Mouse (Mus musculus): Measurements from ENCODE around the gene Mapt. TPM values are rescaled to one million over a fixed set of nuclear protein-coding genes. Genes with fewer than 3 reads are reported as not detected.
"Not testable (repeated sequence)": the region's sequence is repeated elsewhere in the genome, so short reads cannot be mapped to it uniquely, and the experiment has no call there.

Mapt gene
- polyA plus RNA-seq, 2 experiments, result 0.17 to 0.43 TPM

GRCm38 (mm10) chr11:104206573-104206972 is 24.6 kb upstream of the Mapt start:
- DNase-seq (ENCODE audit: low read depth in 3 of 3, low spot score in 3 of 3), result no peak

GRCm38 (mm10) chr11:104209041-104209440 is 22.1 kb upstream of the Mapt start:
- no peak for ATAC-seq (ENCODE audit: insufficient read depth)
- Histone ChIP-seq H3K4me2 (ENCODE audit: low read depth) (no peak overlapping the region), H3K27me3 (ENCODE audit: control insufficient read depth, insufficient read depth, low read length) (no peaks in the 10 kb centered on the region), H3K27ac (no peak overlapping the region), H3K9ac (replicated peaks) (no peak overlapping the region), H3K9me3 (ENCODE audit: control insufficient read depth, low read length) (no peaks in the 10 kb centered on the region), H3K4me3 (ENCODE audit: insufficient read depth in 1 of 2, low read depth in 2 of 2, low read length in 2 of 2) (no peak overlapping the region), H3K36me3 (replicated peaks; ENCODE audit: control insufficient read depth, insufficient read depth, low read depth) (no peaks in the 10 kb centered on the region), H3K4me1 (replicated peaks; ENCODE audit: control insufficient read depth in 2 of 2, insufficient read depth in 2 of 2, low read length in 1 of 2) (no peaks in the 10 kb centered on the region)
- DNase-seq (ENCODE audit: low read depth in 3 of 3, low spot score in 3 of 3), result no peak
- 23% methylated on average over 3 of the region's 3 CpGs for WGBS (ENCODE audit: insufficient replicate concordance)
- TF ChIP-seq CTCF (IDR thresholded peaks at IDR 0.05; ENCODE audit: low read depth), result no peak
- no peak for TF ChIP-seq EP300 (IDR thresholded peaks at IDR 0.05; ENCODE audit: low read depth)

More at GRCm38 (mm10) chr11:104206573-104206972, 24.6 kb upstream of the Mapt start:
- Histone ChIP-seq H3K27ac (no peak overlapping the region), H3K9me3 (ENCODE audit: control insufficient read depth, low read length) (no peaks in the 10 kb centered on the region), H3K4me2 (ENCODE audit: low read depth) (no peak overlapping the region), H3K4me1 (replicated peaks; ENCODE audit: control insufficient read depth in 2 of 2, insufficient read depth in 2 of 2, low read length in 1 of 2) (no peaks in the 10 kb centered on the region), H3K4me3 (ENCODE audit: insufficient read depth in 1 of 2, low read depth in 2 of 2, low read length in 2 of 2) (no peak overlapping the region), H3K36me3 (replicated peaks; ENCODE audit: control insufficient read depth, insufficient read depth, low read depth) (no peaks in the 10 kb centered on the region), H3K27me3 (ENCODE audit: control insufficient read depth, insufficient read depth, low read length) (no peaks in the 10 kb centered on the region), H3K9ac (replicated peaks) (no peak overlapping the region)
- WGBS (ENCODE audit: insufficient replicate concordance), result 59% methylated on average over 4 of the region's 4 CpGs
- no peak for ATAC-seq (ENCODE audit: insufficient read depth)
- no peak for TF ChIP-seq CTCF (IDR thresholded peaks at IDR 0.05; ENCODE audit: low read depth)

GRCm38 (mm10) chr11:104211251-104211650 is 19.9 kb upstream of the Mapt start:
- Histone ChIP-seq H3K4me1 (replicated peaks; ENCODE audit: control insufficient read depth in 2 of 2, insufficient read depth in 2 of 2, low read length in 1 of 2) (no peaks in the 10 kb centered on the region), H3K36me3 (replicated peaks; ENCODE audit: control insufficient read depth, insufficient read depth, low read depth) (no peaks in the 10 kb centered on the region)
- no peak for ATAC-seq (ENCODE audit: insufficient read depth)

GRCm38 (mm10) chr11:104214128-104214527 is 17.1 kb upstream of the Mapt start:
- H3K4me3 ChIP-seq (ENCODE audit: insufficient read depth in 1 of 2, low read depth in 2 of 2, low read length in 2 of 2); H3K4me1 ChIP-seq (replicated peaks; ENCODE audit: control insufficient read depth in 2 of 2, insufficient read depth in 2 of 2, low read length in 1 of 2); DNase-seq (ENCODE audit: low read depth in 3 of 3, low spot score in 3 of 3); H3K36me3 ChIP-seq (replicated peaks; ENCODE audit: control insufficient read depth, insufficient read depth, low read depth); H3K27ac ChIP-seq; H3K4me2 ChIP-seq (ENCODE audit: low read depth); H3K9me3 ChIP-seq (ENCODE audit: control insufficient read depth, low read length); H3K9ac ChIP-seq (replicated peaks); ATAC-seq (ENCODE audit: insufficient read depth); H3K27me3 ChIP-seq (ENCODE audit: control insufficient read depth, insufficient read depth, low read length): not testable (repeated sequence)
- 85% methylated on average over 5 of the region's 5 CpGs for WGBS (ENCODE audit: insufficient replicate concordance)

More at GRCm38 (mm10) chr11:104211251-104211650, 19.9 kb upstream of the Mapt start:
- no peak for TF ChIP-seq CTCF (IDR thresholded peaks at IDR 0.05; ENCODE audit: low read depth)
- no peak for TF ChIP-seq EP300 (IDR thresholded peaks at IDR 0.05; ENCODE audit: low read depth)
- Histone ChIP-seq H3K4me3 (ENCODE audit: insufficient read depth in 1 of 2, low read depth in 2 of 2, low read length in 2 of 2) (no peak overlapping the region), H3K27ac (no peak overlapping the region), H3K4me2 (ENCODE audit: low read depth) (no peak overlapping the region), H3K9ac (replicated peaks) (no peak overlapping the region), H3K27me3 (ENCODE audit: control insufficient read depth, insufficient read depth, low read length) (no peaks in the 10 kb centered on the region), H3K9me3 (ENCODE audit: control insufficient read depth, low read length) (no peaks in the 10 kb centered on the region)
- no peak for DNase-seq (ENCODE audit: low read depth in 3 of 3, low spot score in 3 of 3)
- WGBS (ENCODE audit: insufficient replicate concordance), result 62% methylated on average over 6 of the region's 6 CpGs

GRCm38 (mm10) chr11:104218075-104218474 is 13.1 kb upstream of the Mapt start:
- Histone ChIP-seq H3K4me1 (replicated peaks; ENCODE audit: control insufficient read depth in 2 of 2, insufficient read depth in 2 of 2, low read length in 1 of 2) (no peaks in the 10 kb centered on the region), H3K27ac (no peak overlapping the region), H3K4me2 (ENCODE audit: low read depth) (no peak overlapping the region), H3K9ac (replicated peaks) (no peak overlapping the region), H3K4me3 (ENCODE audit: insufficient read depth in 1 of 2, low read depth in 2 of 2, low read length in 2 of 2) (no peak overlapping the region), H3K27me3 (ENCODE audit: control insufficient read depth, insufficient read depth, low read length) (no peaks in the 10 kb centered on the region), H3K36me3 (replicated peaks; ENCODE audit: control insufficient read depth, insufficient read depth, low read depth) (no peaks in the 10 kb centered on the region), H3K9me3 (ENCODE audit: control insufficient read depth, low read length) (no peaks in the 10 kb centered on the region)
- DNase-seq (ENCODE audit: low read depth in 3 of 3, low spot score in 3 of 3), result no peak
- TF ChIP-seq CTCF (IDR thresholded peaks at IDR 0.05; ENCODE audit: low read depth) (no peak), EP300 (IDR thresholded peaks at IDR 0.05; ENCODE audit: low read depth) (no peak)
- 58% methylated on average over 3 of the region's 3 CpGs for WGBS (ENCODE audit: insufficient replicate concordance)
- no peak for ATAC-seq (ENCODE audit: insufficient read depth)

Data from liver, embryonic 14.5 days (tissue).